Mouse (Mus musculus) midbrain, embryonic 12.5 days (tissue): ENCODE data around the gene Krtap13-1. TPM values are rescaled to one million over a fixed set of nuclear protein-coding genes. Genes with fewer than 3 reads are reported as not detected.
"Not testable (repeated sequence)": the region's sequence is repeated elsewhere in the genome, so short reads cannot be mapped to it uniquely, and the experiment has no call there.

ENCODE experiments used
- ATAC-seq: fragments of 200-750 bp; cut with Nextera tagmentation; 2 replicates; pipeline ENCODE4 v1.8.0; 2017; ENCODE audit warnings: low read depth, moderate TSS enrichment, moderate library complexity; ENCODE audit not compliant: low FRiP score
- H3K27ac ChIP-seq: fragments of 300-500 bp; sonication (generic); replicated peaks from 2 replicates; pipeline ENCODE4 v1.5.1; 2016; ENCODE audit warnings: mild to moderate bottlenecking
- H3K27me3 ChIP-seq: fragments of 300-500 bp; sonication (generic); 2 replicates; pipeline ENCODE4 v1.6.1; 2016; ENCODE audit warnings: mild to moderate bottlenecking
- H3K36me3 ChIP-seq: fragments of 300-500 bp; sonication (generic); 2 replicates; pipeline ENCODE4 v1.6.1; 2016
- H3K4me1 ChIP-seq: fragments of 300-500 bp; sonication (generic); 2 replicates; pipeline ENCODE4 v1.6.1; 2016
- H3K4me2 ChIP-seq: fragments of 300-500 bp; sonication (generic); replicated peaks from 2 replicates; pipeline ENCODE4 v1.6.1; 2016; ENCODE audit warnings: mild to moderate bottlenecking, moderate library complexity
- H3K4me3 ChIP-seq: fragments of 300-500 bp; sonication (generic); 2 replicates; pipeline ENCODE4 v1.5.1; 2016; ENCODE audit warnings: mild to moderate bottlenecking
- H3K9ac ChIP-seq: fragments of 300-500 bp; sonication (generic); replicated peaks from 2 replicates; pipeline ENCODE4 v1.6.1; 2016; ENCODE audit warnings: mild to moderate bottlenecking, moderate library complexity
- H3K9me3 ChIP-seq: fragments of 300-500 bp; sonication (generic); 2 replicates; pipeline ENCODE4 v1.6.1; 2016; ENCODE audit warnings: mild to moderate bottlenecking
- WGBS: fragments of 180-500 bp; shearing (Covaris S2); methylation state at CpG from one replicate; pipeline ENCODE4 v1.1.7; 2016; 5-methylcytosine and 5-hydroxymethylcytosine counted together
- polyA plus RNA-seq: library from polyadenylated mRNA; unstranded; fragments of >200 nt; fragmentation: Nextera tagmentation; extraction: Ambion mirVana; gene quantifications from 2 replicates; pipeline ENCODE4 v1.2.1, GENCODE M21; 2016

The Krtap13-1 gene
- polyA plus RNA-seq, 1 experiment from 2014 or later, result not detected

DNA sequence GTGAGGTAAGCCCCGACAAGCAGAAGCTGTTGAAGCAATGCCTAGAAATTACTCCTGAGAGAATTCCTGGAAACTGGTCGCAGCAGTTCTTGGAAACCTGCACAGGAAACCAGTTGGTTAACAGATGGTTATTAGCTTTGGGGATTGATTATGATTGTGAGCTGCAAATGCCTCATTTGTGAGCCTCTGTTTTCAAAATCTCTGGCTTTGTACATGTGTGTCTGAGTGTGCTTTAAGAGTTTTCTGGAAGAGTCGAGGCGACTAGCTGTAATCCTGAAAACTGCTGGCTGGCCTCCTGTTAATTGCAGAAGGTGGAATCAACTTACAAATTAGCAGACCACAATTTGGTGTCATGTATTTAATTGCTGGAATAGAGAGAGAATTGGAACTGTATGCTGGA, 19.3 kb downstream of the Krtap13-1 start:
- Histone ChIP-seq H3K9ac (no peak overlapping the region), H3K27me3 (no peaks in the 10 kb centered on the region), H3K36me3 (no peaks in the 10 kb centered on the region), H3K4me2 (no peak overlapping the region), H3K4me1 (no peaks in the 10 kb centered on the region), H3K4me3 (no peak overlapping the region), H3K27ac (no peak overlapping the region), H3K9me3 (no peaks in the 10 kb centered on the region)
- 86% methylated on average over 4 of the region's 4 CpGs for WGBS
- ATAC-seq, result no peak

GRCm38 (mm10) chr16:88751535-88751934, 22.9 kb downstream of the Krtap13-1 start, which contains the start of gene Krtap13:
Gene Krtap13 (minus strand): TSS chr16:88751635.
- not testable (repeated sequence) for H3K4me3 ChIP-seq, ATAC-seq, H3K27me3 ChIP-seq, H3K9me3 ChIP-seq, H3K4me1 ChIP-seq, H3K4me2 ChIP-seq, H3K36me3 ChIP-seq, H3K27ac ChIP-seq, H3K9ac ChIP-seq
- WGBS, result 66% methylated on average over 3 of the region's 3 CpGs

DNA sequence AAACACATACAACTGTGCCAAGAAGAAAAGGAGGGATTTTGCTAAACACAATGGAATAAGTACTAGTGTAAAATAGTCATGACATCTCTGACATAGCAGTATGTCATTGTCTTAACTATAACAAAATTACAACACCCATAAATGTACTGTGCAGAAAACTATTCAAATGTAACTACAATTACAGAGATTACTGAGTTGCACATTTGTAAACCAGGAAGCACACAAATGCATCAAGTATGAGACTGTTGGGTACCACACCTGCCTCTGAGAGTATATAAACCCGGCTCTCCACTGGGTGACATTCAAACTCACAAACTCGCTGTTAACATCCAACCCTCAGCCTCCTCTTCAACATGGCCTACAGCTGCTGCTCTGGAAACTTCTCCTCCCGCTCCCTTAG, 29.9 kb downstream of the Krtap13-1 start, which contains the start of gene 2310034C09Rik:
Gene 2310034C09Rik (plus strand): TSS at position 301 of the 400 bp plus-strand sequence.
- not testable (repeated sequence) for ATAC-seq, H3K27me3 ChIP-seq, H3K9ac ChIP-seq, H3K4me3 ChIP-seq, H3K4me1 ChIP-seq, H3K36me3 ChIP-seq, H3K27ac ChIP-seq, H3K4me2 ChIP-seq, H3K9me3 ChIP-seq
- 93% methylated on average over 3 of the region's 3 CpGs for WGBS

DNA sequence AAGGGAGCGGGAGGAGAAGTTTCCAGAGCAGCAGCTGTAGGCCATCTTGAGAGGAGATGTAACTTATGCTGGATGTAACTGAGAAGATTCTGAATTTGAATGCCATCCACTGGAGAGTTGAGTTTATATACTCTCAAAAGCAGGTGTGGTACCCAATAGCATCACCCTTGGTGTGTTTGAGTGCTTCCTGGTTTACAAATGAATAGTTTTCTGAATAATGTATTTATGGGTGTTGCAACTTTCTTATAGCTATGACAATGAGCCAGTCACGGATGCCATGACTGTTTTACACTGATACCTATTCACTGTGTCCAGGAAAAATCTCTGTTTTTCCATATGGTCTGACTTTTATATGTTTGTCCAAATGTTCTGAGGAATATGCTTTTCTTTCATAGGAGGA, 45.4 kb downstream of the Krtap13-1 start, which contains the start of gene 2310057N15Rik:
Gene 2310057N15Rik (minus strand): TSS at position 101 of the 400 bp plus-strand sequence.
- Histone ChIP-seq H3K4me2 (no peak within 1 kb of the TSS), H3K27ac (no peak within 1 kb of the TSS), H3K9me3 (no peaks in the 10 kb centered on the region), H3K9ac (no peak within 1 kb of the TSS), H3K36me3 (no peaks in the 10 kb centered on the region), H3K27me3 (no peaks in the 10 kb centered on the region), H3K4me1 (no peaks in the 10 kb centered on the region), H3K4me3 (no peak within 1 kb of the TSS)
- 83% methylated on average over 2 of the region's 2 CpGs for WGBS
- no peak for ATAC-seq

DNA sequence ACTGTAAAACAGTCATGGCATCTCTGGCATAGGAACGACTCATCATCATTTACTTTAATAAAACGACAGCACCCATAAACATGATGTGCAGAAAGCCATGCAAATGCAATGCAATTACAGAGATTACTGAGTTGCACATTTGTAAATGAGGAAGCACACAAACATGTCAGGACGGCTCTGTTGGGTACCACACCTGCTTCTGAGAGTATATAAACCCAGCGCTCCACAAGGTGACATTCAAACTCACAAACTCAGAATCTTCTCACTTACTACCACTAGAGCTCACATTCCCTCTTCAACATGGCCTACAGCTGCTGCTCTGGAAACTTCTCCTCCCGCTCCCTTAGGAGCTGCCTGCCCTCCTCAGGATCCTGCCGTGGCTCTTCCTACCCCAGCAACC, 48.9 kb downstream of the Krtap13-1 start, which contains the start of gene Gm5965:
Gene Gm5965 (plus strand): TSS at position 301 of the 400 bp plus-strand sequence.
- 95% methylated on average over 6 of the region's 6 CpGs for WGBS
- H3K27me3 ChIP-seq, result no peaks in the 10 kb centered on the region
- no peak within 1 kb of the TSS for H3K27ac ChIP-seq
- H3K9me3 ChIP-seq, result no peaks in the 10 kb centered on the region
- H3K9ac ChIP-seq, result no peak within 1 kb of the TSS
- no peak within 1 kb of the TSS for H3K4me3 ChIP-seq
- ATAC-seq, result no peak
- H3K4me1 ChIP-seq, result no peaks in the 10 kb centered on the region
- H3K36me3 ChIP-seq, result no peaks in the 10 kb centered on the region
- no peak within 1 kb of the TSS for H3K4me2 ChIP-seq

Other genes with a start within 250 kb of the Krtap13-1 start
- gene Cldn17, start 221.9 kb upstream of the Krtap13-1 start, polyA plus RNA-seq, result not detected in 2 replicates
- gene Cldn8, start 165.7 kb upstream of the Krtap13-1 start, polyA plus RNA-seq, result 0.47 and 0.50 TPM in 2 replicates
- gene Krtap24-1, start 116.6 kb upstream of the Krtap13-1 start, polyA plus RNA-seq, result not detected in 2 replicates
- gene 2310079G19Rik, start 101.2 kb upstream of the Krtap13-1 start, polyA plus RNA-seq, result not detected in 2 replicates
- not detected in 2 replicates for gene Krtap26-1, start 81.1 kb upstream of the Krtap13-1 start, polyA plus RNA-seq
- not detected in 2 replicates for gene Krtap27-1, start 57.2 kb upstream of the Krtap13-1 start, polyA plus RNA-seq
- not detected in 2 replicates for gene 2310061N02Rik, start 20.9 kb upstream of the Krtap13-1 start, polyA plus RNA-seq
- gene Krtap13, start 22.8 kb downstream of the Krtap13-1 start, polyA plus RNA-seq, result not detected in 2 replicates
- gene 2310034C09Rik, start 30.0 kb downstream of the Krtap13-1 start, polyA plus RNA-seq, result not detected in 2 replicates
- not detected in 2 replicates for gene 2310057N15Rik, start 45.3 kb downstream of the Krtap13-1 start, polyA plus RNA-seq
- not detected in 2 replicates for gene Gm5965, start 49.0 kb downstream of the Krtap13-1 start, polyA plus RNA-seq
- gene Gm20741, start 83.4 kb downstream of the Krtap13-1 start, polyA plus RNA-seq, result not detected in 2 replicates
- not detected in 2 replicates for gene Krtap15, start 91.4 kb downstream of the Krtap13-1 start, polyA plus RNA-seq
- not detected in 2 replicates for gene Krtap14, start 97.3 kb downstream of the Krtap13-1 start, polyA plus RNA-seq
- gene Krtap19-1, start 140.5 kb downstream of the Krtap13-1 start, polyA plus RNA-seq, result not detected in 2 replicates
- gene Krtap19-2, start 145.4 kb downstream of the Krtap13-1 start, polyA plus RNA-seq, result not detected in 2 replicates
- gene Krtap19-3, start 149.2 kb downstream of the Krtap13-1 start, polyA plus RNA-seq, result not detected in 2 replicates
- gene Krtap19-4, start 156.2 kb downstream of the Krtap13-1 start, polyA plus RNA-seq, result not detected in 2 replicates
- gene Krtap19-5, start 167.6 kb downstream of the Krtap13-1 start, polyA plus RNA-seq, result not detected in 2 replicates
- gene Krtap19-9b, start 203.4 kb downstream of the Krtap13-1 start, polyA plus RNA-seq, result not detected in 2 replicates
- not detected in 2 replicates for gene Krtap16-3, start 234.0 kb downstream of the Krtap13-1 start, polyA plus RNA-seq